Mouse (Mus musculus) liver, embryonic 11.5 days (tissue): ENCODE measurements around the gene Ifna14. TPM values are rescaled to one million over a fixed set of nuclear protein-coding genes. Genes with fewer than 3 reads are reported as not detected.

Experiments used
- ATAC-seq: fragments of 200-750 bp; cut with Nextera tagmentation; replicated peaks from 2 replicates; pipeline ENCODE4 v1.8.0; 2017; ENCODE audit warnings: moderate number of reproducible peaks, mild to moderate bottlenecking, moderate TSS enrichment, moderate library complexity; ENCODE audit not compliant: low FRiP score
- DNase-seq: peaks from one replicate; pipeline ENCODE4 v3.0.0-alpha.2; 2017; ENCODE audit warnings: low spot score
- H3K27ac ChIP-seq: fragments of 300-500 bp; sonication (generic); 2 replicates; pipeline ENCODE4 v1.5.1; 2014; ENCODE audit warnings: mild to moderate bottlenecking, low read depth, low read length, control low read depth
- H3K27me3 ChIP-seq: fragments of 300-500 bp; sonication (generic); replicated peaks from 2 replicates; pipeline ENCODE4 v1.6.1; 2014; ENCODE audit warnings: low read length, mixed read lengths; ENCODE audit not compliant: control insufficient read depth, insufficient read depth
- H3K36me3 ChIP-seq: fragments of 300-500 bp; sonication (generic); 2 replicates; pipeline ENCODE4 v1.6.1; 2014; ENCODE audit warnings: mild to moderate bottlenecking, low read length, moderate library complexity, mixed read lengths; ENCODE audit not compliant: control insufficient read depth, insufficient read depth
- H3K4me1 ChIP-seq: fragments of 300-500 bp; sonication (generic); replicated peaks from 2 replicates; pipeline ENCODE4 v1.6.1; 2014; ENCODE audit warnings: low read length, mixed read lengths; ENCODE audit not compliant: control insufficient read depth, insufficient read depth
- H3K4me2 ChIP-seq: fragments of 300-500 bp; sonication (generic); 2 replicates; pipeline ENCODE4 v1.6.1; 2014; ENCODE audit warnings: mild to moderate bottlenecking, control low read depth, moderate library complexity
- H3K4me3 ChIP-seq: fragments of 300-500 bp; sonication (generic); 2 replicates; pipeline ENCODE4 v1.5.1; 2014; ENCODE audit warnings: low read depth, low read length, control low read depth
- H3K9ac ChIP-seq: fragments of 300-500 bp; sonication (generic); 2 replicates; pipeline ENCODE4 v1.6.1; 2014; ENCODE audit warnings: low read depth, low read length, control low read depth
- H3K9me3 ChIP-seq: fragments of 300-500 bp; sonication (generic); 2 replicates; pipeline ENCODE4 v1.6.1; 2016; ENCODE audit warnings: low read length, inconsistent platforms, mixed read lengths; ENCODE audit not compliant: control insufficient read depth
- WGBS: fragments of 180-500 bp; shearing (Covaris S2); extraction: QIAGEN DNeasy Blood & Tissue Kit; methylation state at CpG from one replicate; pipeline ENCODE4 v1.1.7; 2014; 5-methylcytosine and 5-hydroxymethylcytosine counted together
- polyA plus RNA-seq: library from polyadenylated mRNA; unstranded; fragments of >200 nt; fragmentation: Nextera tagmentation; extraction: Ambion mirVana; gene quantifications from 2 replicates; pipeline ENCODE4 v1.2.1, GENCODE M21; 2014

Gene Ifna14
- polyA plus RNA-seq, 1 experiment from 2014 or later = not detected

DNA sequence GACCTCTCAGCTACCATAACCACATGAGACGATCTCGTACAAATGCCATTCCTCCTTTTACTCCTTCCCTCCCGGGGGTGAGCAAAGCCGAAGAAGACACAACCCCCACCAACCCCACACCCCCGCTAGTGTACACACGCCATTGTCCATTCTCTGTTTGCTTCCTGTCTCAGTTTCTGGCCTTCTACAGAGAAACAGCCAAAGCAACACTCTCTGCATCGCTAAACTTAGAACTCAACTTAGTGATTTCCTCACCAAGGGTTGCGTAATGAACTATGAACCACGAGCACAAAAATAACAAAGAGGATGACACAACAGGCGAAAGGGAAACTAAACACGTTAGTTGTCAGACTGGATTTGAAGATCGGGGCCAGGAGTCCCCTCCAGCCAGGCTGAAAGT lies 34.3 kb downstream of the Ifna14 start:
- DNase-seq (no peak), ATAC-seq (no peak)
- Histone ChIP-seq H3K9me3 (no peaks in the 10 kb centered on the region), H3K27ac (peak overlapping the region; percentile 32; the same call in 1 of the 2 replicates), H3K27me3 (no peaks in the 10 kb centered on the region), H3K9ac (no peak overlapping the region), H3K4me3 (no peak overlapping the region), H3K36me3 (no peaks in the 10 kb centered on the region), H3K4me1 (0 out of 2 replicates have a peak, but pooled peaks cover 3% of the 10 kb centered on the region), H3K4me2 (peak overlapping the region; percentile 44)
- 38% methylated on average over 12 of the region's 12 CpGs for WGBS

- DNase-seq (no peak), ATAC-seq (no peak)
- Histone ChIP-seq H3K4me1 (0 out of 2 replicates have a peak, but pooled peaks cover 3% of the 10 kb centered on the region), H3K9me3 (no peaks in the 10 kb centered on the region), H3K36me3 (no peaks in the 10 kb centered on the region), H3K9ac (no peak overlapping the region), H3K27me3 (no peaks in the 10 kb centered on the region), H3K4me3 (no peak overlapping the region), H3K27ac (no peak overlapping the region), H3K4me2 (no peak overlapping the region)
- WGBS = 80% methylated on average over 7 of the region's 7 CpGs
Observed at GRCm38 (mm10) chr4:88536640-88537039, 35.0 kb downstream of the Ifna14 start.

DNA sequence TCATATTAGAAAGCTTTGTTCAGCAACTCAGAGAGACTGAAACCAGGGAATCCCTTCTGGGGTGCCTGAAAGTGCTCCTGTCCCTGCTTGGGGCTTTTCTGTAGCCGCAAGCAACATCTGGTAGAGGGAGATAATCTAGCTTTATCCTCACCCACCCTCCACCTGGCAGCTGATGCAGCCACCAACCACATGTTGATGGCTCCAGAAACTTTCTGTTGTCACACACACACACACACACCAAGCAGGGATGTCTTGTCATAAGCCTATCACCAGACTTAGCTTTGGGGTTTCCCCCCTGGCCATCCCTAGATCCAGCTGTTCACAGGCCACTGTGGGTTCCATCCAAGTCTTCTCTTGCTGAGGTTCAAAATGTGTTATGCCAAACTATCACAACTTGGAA lies 35.9 kb downstream of the Ifna14 start:
- peak; percentile 93 for ATAC-seq
- 50% methylated on average over 1 of the region's 1 CpGs for WGBS
- Histone ChIP-seq H3K36me3 (no peaks in the 10 kb centered on the region), H3K4me3 (no peak overlapping the region), H3K4me2 (no peak overlapping the region), H3K27me3 (no peaks in the 10 kb centered on the region), H3K27ac (no peak overlapping the region), H3K9me3 (no peaks in the 10 kb centered on the region), H3K9ac (no peak overlapping the region), H3K4me1 (0 out of 2 replicates have a peak, but pooled peaks cover 3% of the 10 kb centered on the region)
- DNase-seq = no peak

- 82% methylated on average over 1 of the region's 1 CpGs for WGBS
Observed at GRCm38 (mm10) chr4:88534903-88535302, 36.7 kb downstream of the Ifna14 start.

GRCm38 (mm10) chr4:88533499-88533898 lies 38.1 kb downstream of the Ifna14 start:
- ATAC-seq = no peak
- no peak overlapping the region for H3K9ac ChIP-seq
- no peaks in the 10 kb centered on the region for H3K9me3 ChIP-seq
- no peaks in the 10 kb centered on the region for H3K27me3 ChIP-seq
- 86% methylated on average over 2 of the region's 2 CpGs for WGBS
- H3K27ac ChIP-seq = no peak overlapping the region
- no peak overlapping the region for H3K4me3 ChIP-seq
- 0 out of 2 replicates have a peak, but pooled peaks cover 3% of the 10 kb centered on the region for H3K4me1 ChIP-seq
- H3K4me2 ChIP-seq = no peak overlapping the region
- no peak for DNase-seq
- no peaks in the 10 kb centered on the region for H3K36me3 ChIP-seq

More at GRCm38 (mm10) chr4:88534903-88535302, 36.7 kb downstream of the Ifna14 start:
- Histone ChIP-seq H3K4me3 (no peak overlapping the region), H3K4me1 (0 out of 2 replicates have a peak, but pooled peaks cover 3% of the 10 kb centered on the region), H3K9me3 (no peaks in the 10 kb centered on the region), H3K9ac (no peak overlapping the region), H3K36me3 (no peaks in the 10 kb centered on the region), H3K27ac (no peak overlapping the region), H3K27me3 (no peaks in the 10 kb centered on the region), H3K4me2 (no peak overlapping the region)
- DNase-seq = no peak
- no peak for ATAC-seq

- Histone ChIP-seq H3K9me3 (no peaks in the 10 kb centered on the region), H3K27ac (no peak overlapping the region), H3K4me3 (no peak overlapping the region), H3K4me1 (no peaks in the 10 kb centered on the region), H3K9ac (no peak overlapping the region), H3K36me3 (no peaks in the 10 kb centered on the region), H3K27me3 (no peaks in the 10 kb centered on the region), H3K4me2 (no peak overlapping the region)
- WGBS = 82% methylated on average over 2 of the region's 2 CpGs
- ATAC-seq (no peak), DNase-seq (no peak)
Observed at GRCm38 (mm10) chr4:88530892-88531291, 40.7 kb downstream of the Ifna14 start.

GRCm38 (mm10) chr4:88530271-88530670 lies 41.3 kb downstream of the Ifna14 start:
- Histone ChIP-seq H3K36me3 (no peaks in the 10 kb centered on the region), H3K27ac (no peak overlapping the region), H3K4me1 (no peaks in the 10 kb centered on the region), H3K27me3 (no peaks in the 10 kb centered on the region), H3K9me3 (no peaks in the 10 kb centered on the region), H3K4me3 (no peak overlapping the region), H3K4me2 (no peak overlapping the region), H3K9ac (no peak overlapping the region)
- no peak for ATAC-seq
- WGBS = 69% methylated on average over 4 of the region's 4 CpGs
- no peak for DNase-seq

- WGBS = 71% methylated on average over 5 of the region's 5 CpGs
- Histone ChIP-seq H3K9ac (no peak overlapping the region), H3K4me3 (no peak overlapping the region), H3K27me3 (no peaks in the 10 kb centered on the region), H3K36me3 (no peaks in the 10 kb centered on the region), H3K27ac (no peak overlapping the region), H3K4me1 (no peaks in the 10 kb centered on the region), H3K9me3 (no peaks in the 10 kb centered on the region), H3K4me2 (no peak overlapping the region)
- ATAC-seq (peak; percentile 73; the same call in 1 of the 2 replicates), DNase-seq (no peak)
Observed at GRCm38 (mm10) chr4:88526379-88527049, 45.1 kb downstream of the Ifna14 start.

GRCm38 (mm10) chr4:88525393-88525792 lies 46.2 kb downstream of the Ifna14 start:
- WGBS = 69% methylated on average over 3 of the region's 3 CpGs
- DNase-seq (no peak), ATAC-seq (no peak)
- Histone ChIP-seq H3K27me3 (no peaks in the 10 kb centered on the region), H3K9me3 (no peaks in the 10 kb centered on the region), H3K36me3 (no peaks in the 10 kb centered on the region), H3K4me1 (no peaks in the 10 kb centered on the region), H3K4me2 (no peak overlapping the region), H3K27ac (no peak overlapping the region), H3K4me3 (no peak overlapping the region), H3K9ac (no peak overlapping the region)
